Mouse (Mus musculus): ENCODE measurements around the gene 1700029I15Rik.

The 1700029I15Rik gene

DNA sequence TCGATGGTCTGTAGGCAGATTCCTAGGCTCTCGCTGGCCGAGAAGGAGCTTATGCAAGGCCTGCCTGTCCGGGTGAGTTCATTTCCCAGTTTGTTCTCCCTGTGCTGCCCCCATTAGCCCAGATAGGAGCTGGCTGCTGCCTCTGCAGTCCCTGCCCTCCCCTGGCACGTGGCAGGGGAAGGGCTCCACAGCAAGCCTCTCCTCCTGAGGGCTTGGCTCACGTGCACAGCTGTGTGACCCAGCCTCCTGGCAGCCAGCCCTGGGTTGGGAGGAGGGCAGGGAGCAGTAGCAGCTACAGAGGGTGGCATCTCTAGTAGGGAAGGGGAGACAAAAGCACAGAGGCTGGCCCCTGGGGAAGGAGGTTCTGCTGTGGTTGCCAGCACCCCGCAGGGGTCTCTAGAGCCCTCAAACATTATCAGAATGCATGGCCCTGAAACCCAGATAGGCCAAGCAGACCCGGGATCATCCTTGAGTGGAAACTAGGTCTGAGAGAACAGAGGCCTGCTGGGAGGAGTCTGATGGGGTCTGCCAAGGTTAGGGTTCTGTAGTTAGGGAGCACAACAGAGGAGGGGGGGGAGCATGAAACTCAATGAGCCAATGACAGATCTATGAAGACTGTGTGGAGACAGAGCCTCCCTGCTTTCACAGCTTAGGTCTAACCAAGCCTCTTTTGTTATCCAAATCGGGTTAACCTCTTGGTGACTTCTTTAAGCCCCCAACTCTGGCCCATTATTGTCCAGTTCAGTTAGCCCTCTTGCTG, 41.5 kb downstream of the 1700029I15Rik start:
- no peaks in the 10 kb centered on the region for H3K27me3 ChIP-seq (ENCODE audit: control insufficient read depth, insufficient read depth, low read length, poor library complexity, severe bottlenecking)
- H3K36me3 ChIP-seq (ENCODE audit: control insufficient read depth, insufficient read depth, low read length, poor library complexity, severe bottlenecking): no peaks in the 10 kb centered on the region; the same call in 1 of the 2 replicates
- no peak for DNase-seq (ENCODE audit: low read depth, low spot score)

DNA sequence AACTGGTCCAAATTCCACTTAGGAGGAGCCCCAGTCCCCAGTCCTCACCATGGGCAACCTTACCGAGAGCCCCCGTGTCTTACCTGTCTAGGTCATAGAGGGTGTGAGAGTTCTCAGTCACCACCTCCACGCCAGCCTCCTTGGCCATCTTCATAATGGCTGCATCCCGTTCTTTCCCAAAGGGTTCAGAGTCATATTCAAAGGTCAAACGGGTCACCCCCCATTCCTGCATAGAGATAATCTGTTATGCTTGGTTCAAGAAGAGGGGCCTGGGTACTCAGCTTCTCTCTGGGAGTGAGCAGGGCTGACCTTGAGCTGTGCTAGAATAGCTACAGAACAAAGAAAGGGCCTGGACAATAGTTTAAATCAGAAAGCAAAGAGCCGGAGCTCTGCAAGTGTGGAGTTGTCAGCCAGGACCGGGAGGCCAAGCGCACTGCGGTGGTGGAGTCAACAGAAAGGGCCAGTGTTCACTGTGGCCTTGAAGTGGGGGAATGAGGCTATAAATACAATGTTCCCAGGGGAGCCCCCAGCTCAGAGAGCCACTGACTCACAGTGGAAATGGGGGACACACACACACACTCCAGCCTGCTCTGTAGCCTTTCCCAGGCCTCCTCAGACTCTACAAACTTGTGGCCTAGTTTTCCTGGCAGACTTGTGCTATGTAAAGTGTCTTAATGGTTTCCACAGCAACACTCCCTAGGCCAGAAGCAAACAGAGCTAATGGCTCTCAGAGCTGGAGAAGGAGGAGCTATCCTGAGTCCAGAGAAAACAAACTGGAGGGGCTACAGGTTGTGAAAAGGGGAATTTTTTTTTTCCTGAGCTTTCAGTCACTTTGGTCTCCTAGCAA, 42.3 kb downstream of the 1700029I15Rik start:
- DNase-seq (ENCODE audit: low read depth, low spot score): no peak
- no peaks in the 10 kb centered on the region; the same call in 1 of the 2 replicates for H3K36me3 ChIP-seq (ENCODE audit: control insufficient read depth, insufficient read depth, low read length, poor library complexity, severe bottlenecking)
- no peaks in the 10 kb centered on the region for H3K27me3 ChIP-seq (ENCODE audit: control insufficient read depth, insufficient read depth, low read length, poor library complexity, severe bottlenecking)

DNA sequence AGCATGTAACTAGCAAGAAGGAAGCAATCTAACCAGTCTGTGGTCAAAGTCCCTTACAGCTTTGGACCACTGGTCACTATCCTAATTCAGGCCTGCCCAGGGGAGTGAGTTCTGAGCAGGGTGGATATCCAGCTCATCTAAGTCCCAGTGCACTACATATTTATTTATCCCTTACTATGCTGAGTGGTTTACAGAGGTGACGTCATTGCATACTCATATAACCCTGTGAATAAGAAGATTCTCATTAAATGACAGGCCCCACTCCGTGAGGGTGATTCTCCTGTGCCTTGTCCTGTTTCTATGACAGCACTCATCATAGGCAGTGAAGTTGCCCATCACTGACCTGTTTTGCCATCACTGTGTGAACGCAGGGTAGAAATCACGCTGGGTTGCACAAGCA, 43.0 kb downstream of the 1700029I15Rik start:
- Histone ChIP-seq H3K27me3 (ENCODE audit: control insufficient read depth, insufficient read depth, low read length, poor library complexity, severe bottlenecking) (no peaks in the 10 kb centered on the region), H3K36me3 (ENCODE audit: control insufficient read depth, insufficient read depth, low read length, poor library complexity, severe bottlenecking) (no peaks in the 10 kb centered on the region; the same call in 1 of the 2 replicates)
- no peak for DNase-seq (ENCODE audit: low read depth, low spot score)

DNA sequence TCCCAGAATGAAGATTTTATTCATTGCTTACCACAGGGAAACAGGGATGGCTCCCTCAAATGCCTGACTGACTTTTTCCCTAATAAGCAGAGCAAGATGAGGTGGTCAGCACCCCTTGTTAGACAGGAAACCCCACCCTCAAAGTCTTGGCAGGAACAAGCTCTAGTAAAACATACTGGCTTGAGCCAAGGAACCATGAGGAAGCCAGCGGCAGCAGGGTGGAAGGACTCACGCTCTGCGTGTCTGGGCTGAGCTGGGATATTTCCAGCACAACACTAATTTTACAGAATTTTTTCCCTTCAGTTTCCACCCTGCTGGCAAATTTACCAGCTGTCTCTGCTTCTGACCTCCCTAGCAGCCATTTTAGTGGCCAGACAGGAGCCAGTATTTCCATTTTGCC, 44.1 kb downstream of the 1700029I15Rik start:
- DNase-seq (ENCODE audit: low read depth, low spot score): no peak
- H3K27me3 ChIP-seq (ENCODE audit: control insufficient read depth, insufficient read depth, low read length, poor library complexity, severe bottlenecking): no peaks in the 10 kb centered on the region

DNA sequence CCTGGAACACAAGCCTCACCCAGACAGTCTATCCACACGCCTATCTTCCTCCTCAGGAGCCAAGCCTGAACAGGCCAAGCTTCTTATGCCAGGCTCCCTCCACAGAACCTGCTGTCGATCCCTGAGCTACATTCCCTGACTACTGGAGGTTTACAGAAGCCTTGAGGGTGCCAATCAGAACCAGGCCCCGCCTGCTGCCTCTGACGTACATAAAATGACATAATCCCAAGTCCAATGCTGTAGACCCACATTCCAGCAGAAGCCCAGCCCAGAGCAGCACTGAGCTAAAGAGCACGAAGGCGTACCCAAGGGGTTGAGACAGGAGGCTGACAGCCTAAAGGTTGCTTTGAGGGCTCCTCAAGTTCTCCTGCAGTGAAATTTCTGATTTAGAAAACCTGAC, 45.5 kb downstream of the 1700029I15Rik start:
- Histone ChIP-seq H3K27me3 (ENCODE audit: control insufficient read depth, insufficient read depth, low read length, poor library complexity, severe bottlenecking) (no peaks in the 10 kb centered on the region), H3K36me3 (ENCODE audit: control insufficient read depth, insufficient read depth, low read length, poor library complexity, severe bottlenecking) (no peaks in the 10 kb centered on the region)
- no peak for DNase-seq (ENCODE audit: low read depth, low spot score)

More for the DNA sequence above, 44.1 kb downstream of the 1700029I15Rik start:
- H3K36me3 ChIP-seq (ENCODE audit: control insufficient read depth, insufficient read depth, low read length, poor library complexity, severe bottlenecking): no peaks in the 10 kb centered on the region; the same call in 1 of the 2 replicates

DNA sequence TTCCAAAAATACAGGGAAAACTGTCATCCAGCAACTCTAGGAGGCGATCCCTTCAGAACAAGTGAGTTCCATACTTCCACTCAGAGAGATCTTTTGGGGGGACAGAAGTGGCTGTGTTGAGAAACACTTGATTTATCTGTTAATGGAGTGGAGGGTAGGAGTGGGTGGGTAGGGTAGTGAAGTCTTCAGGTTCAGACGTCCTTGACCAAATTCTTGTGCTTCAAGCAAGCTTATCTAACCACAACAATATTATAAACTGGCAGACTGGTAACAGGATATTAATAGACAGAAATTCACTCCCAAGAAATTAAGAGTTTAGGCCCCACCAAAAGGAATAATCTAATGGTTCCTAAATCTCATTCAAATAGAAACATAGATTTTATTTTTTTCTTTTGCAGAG, 47.8 kb downstream of the 1700029I15Rik start:
- DNase-seq (ENCODE audit: low read depth, low spot score): no peak
- Histone ChIP-seq H3K36me3 (ENCODE audit: control insufficient read depth, insufficient read depth, low read length, poor library complexity, severe bottlenecking) (no peaks in the 10 kb centered on the region), H3K27me3 (ENCODE audit: control insufficient read depth, insufficient read depth, low read length, poor library complexity, severe bottlenecking) (no peaks in the 10 kb centered on the region)

DNA sequence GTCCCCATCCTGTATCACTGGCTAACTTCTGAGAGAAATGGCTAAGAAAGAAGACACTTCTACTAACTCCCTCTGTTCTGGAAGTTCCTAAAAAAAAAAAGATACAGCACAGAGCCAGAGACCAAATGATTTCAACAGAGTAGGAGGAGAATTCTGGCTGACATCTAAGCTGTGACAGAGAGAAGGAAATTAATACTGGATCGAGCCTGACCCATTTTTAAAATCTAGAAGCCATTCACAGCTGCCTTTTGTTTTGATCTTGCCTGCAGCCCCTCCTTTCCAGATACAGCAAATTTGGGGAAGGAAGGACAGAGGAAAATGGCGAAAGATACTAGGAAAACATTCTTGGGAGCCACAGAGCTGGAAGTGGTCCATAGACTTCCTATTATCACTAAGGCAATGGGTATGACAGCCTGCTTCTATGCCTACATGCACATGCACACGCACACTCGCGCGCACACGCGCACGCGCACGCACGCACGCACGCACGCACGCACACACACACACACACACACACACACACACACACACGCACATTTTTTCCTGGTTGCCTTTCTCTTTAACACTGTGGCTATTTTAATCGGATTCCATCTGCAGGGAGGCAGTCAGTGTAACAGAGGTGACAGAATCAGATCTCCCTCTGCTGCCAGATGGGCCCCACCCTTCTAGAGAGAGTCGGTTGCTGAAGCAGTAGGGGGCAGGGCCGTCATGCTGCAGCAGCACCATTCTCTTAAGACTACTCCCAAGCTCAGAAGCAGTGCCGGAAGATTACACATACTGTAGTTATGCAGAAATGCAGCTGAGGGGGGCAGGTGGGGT, 48.6 kb downstream of the 1700029I15Rik start:
- no peaks in the 10 kb centered on the region for H3K27me3 ChIP-seq (ENCODE audit: control insufficient read depth, insufficient read depth, low read length, poor library complexity, severe bottlenecking)
- DNase-seq (ENCODE audit: low read depth, low spot score): no peak
- no peaks in the 10 kb centered on the region for H3K36me3 ChIP-seq (ENCODE audit: control insufficient read depth, insufficient read depth, low read length, poor library complexity, severe bottlenecking)

DNA sequence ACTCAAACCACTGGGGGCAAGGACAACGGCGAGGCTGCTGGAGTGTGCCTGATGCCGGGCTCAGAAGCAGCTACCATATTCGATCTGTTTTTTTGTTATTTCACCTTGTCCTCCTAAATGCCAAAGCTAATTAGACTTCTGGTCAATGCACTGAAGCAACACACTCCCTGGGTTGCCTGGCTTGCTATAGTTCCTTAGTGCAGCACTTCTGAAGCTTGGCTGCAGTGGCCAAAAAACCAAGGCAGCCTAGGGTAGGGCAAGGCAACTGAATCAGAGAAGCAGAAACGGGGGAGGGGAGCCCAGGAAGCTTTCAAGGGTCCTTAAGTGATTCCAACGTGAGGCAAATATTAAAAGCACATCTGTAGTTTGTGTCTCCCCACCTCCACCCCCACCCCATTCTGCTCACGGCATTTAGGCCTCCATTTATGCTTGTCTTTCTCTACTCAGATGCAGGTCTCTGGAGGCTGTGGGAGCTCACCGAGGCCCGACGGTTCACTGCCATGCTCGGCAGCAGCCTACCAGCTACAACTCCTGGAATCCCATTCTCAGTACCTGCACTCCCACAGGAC, 49.4 kb downstream of the 1700029I15Rik start:
- H3K36me3 ChIP-seq (ENCODE audit: control insufficient read depth, insufficient read depth, low read length, poor library complexity, severe bottlenecking): no peaks in the 10 kb centered on the region
- no peak for DNase-seq (ENCODE audit: low read depth, low spot score)
- no peaks in the 10 kb centered on the region for H3K27me3 ChIP-seq (ENCODE audit: control insufficient read depth, insufficient read depth, low read length, poor library complexity, severe bottlenecking)

DNA sequence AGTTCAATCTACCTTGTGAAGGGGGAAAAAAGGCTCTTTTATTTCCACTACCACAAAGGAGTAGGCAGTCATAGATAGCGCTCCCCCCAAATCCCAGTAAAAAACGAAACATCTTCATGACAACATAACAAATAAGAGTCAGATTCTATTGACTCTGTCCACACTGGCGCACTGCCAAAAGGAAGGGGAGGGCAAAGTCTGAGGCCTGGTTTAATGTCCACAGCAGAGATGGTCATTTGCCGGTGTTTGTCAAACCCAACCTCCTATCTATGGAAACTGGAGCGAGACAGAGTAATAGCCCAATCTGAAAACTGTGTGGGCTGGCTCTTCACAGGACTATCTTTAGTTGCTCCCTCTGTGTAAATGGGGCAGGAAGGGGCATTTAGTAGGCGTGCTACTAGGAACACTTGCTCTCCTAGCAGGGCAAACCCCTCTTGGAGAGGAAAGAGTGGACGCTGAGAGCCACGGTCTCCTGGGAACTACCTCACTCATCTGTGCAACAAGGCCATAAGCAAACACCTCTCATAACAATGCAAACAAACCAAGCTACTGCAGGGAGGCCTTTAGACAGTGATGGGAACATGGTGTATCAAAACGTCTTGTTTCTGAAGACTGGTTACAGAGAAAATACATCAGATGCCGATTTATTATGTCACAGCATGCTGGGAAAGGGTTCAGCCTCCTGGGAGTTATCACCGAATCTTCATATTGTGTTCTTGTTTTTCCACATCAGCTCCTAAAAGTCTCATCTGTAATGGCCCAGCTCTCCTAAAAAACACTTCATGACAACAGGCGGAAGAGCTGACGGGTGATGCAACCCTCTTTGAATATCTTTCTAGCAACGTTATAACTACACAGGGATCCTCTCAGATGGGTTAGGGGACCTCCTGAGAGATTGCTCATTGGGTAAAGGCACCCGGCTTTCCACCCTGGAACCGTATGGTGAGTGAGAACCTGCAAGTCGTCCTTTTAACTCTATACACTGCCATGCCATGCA, 50.3 kb downstream of the 1700029I15Rik start:
- DNase-seq (ENCODE audit: low read depth, low spot score): no peak
- H3K27me3 ChIP-seq (ENCODE audit: control insufficient read depth, insufficient read depth, low read length, poor library complexity, severe bottlenecking): no peaks in the 10 kb centered on the region
- H3K36me3 ChIP-seq (ENCODE audit: control insufficient read depth, insufficient read depth, low read length, poor library complexity, severe bottlenecking): no peaks in the 10 kb centered on the region

DNA sequence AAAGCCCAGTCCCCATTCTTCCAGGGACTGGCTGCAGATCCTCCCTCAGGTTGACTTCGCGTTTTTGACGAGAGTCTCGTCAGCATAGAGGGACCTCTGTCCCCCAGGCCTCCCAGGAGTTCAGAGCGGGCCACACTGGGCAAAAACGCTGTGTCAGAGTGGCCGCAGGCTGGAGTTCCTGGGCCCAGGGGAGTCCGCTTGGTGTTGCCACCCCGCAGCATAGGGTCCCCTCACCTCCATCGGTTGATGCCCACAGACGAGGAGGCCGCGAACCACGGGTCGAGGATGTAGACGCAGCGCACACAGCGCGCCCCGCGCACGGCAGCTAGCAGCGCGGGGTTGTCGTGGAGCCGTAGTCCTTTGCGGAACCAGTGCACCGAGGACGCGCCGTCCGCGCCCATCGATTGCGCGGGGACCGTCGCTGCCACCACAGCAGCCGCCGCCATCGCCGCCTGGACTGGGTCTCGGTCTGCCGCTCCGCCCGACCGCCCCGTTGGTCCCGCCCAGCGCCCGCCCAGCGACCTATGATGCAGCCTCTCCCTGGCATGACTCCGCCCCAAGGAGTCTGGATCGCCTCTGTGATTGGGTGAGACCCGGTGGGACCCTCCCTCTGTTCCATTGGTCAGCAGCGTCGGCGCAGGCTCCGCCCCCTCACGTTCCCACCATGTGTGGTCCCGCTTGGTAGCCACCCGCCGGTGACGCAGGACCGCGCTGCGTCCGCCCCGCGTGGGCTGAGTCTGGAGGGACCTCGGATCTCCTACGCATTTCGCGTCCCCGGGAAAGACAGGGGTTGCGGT, 51.4 kb downstream of the 1700029I15Rik start, which contains the start of gene Cry2:
Gene Cry2 (minus strand): TSS at position 466 of the 797 bp plus-strand sequence.
- Histone ChIP-seq H3K27me3 (ENCODE audit: control insufficient read depth, insufficient read depth, low read length, poor library complexity, severe bottlenecking) (no peaks in the 10 kb centered on the region), H3K36me3 (ENCODE audit: control insufficient read depth, insufficient read depth, low read length, poor library complexity, severe bottlenecking) (no peaks in the 10 kb centered on the region)
- DNase-seq (ENCODE audit: low read depth, low spot score): peak; percentile 100

DNA sequence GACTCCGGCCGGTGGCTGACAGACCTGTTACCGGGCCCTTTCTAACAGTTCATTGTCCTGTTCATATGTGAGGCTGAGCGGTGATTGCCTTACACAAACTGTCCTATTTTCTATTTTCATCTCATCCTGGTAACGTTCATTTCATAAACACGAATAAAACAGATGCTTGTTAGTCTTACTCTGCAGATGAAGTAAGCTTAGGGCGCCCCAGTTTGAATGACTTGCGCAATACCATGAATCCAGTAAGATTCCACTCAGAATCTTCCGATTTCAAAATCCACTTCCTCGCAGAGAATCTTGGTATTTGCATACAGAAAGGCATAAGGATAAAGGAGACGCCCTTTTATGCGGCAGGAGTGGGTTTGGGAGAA, 52.0 kb downstream of the 1700029I15Rik start:
- Histone ChIP-seq H3K27me3 (ENCODE audit: control insufficient read depth, insufficient read depth, low read length, poor library complexity, severe bottlenecking) (no peaks in the 10 kb centered on the region), H3K36me3 (ENCODE audit: control insufficient read depth, insufficient read depth, low read length, poor library complexity, severe bottlenecking) (no peaks in the 10 kb centered on the region)
- no peak for DNase-seq (ENCODE audit: low read depth, low spot score)

DNA sequence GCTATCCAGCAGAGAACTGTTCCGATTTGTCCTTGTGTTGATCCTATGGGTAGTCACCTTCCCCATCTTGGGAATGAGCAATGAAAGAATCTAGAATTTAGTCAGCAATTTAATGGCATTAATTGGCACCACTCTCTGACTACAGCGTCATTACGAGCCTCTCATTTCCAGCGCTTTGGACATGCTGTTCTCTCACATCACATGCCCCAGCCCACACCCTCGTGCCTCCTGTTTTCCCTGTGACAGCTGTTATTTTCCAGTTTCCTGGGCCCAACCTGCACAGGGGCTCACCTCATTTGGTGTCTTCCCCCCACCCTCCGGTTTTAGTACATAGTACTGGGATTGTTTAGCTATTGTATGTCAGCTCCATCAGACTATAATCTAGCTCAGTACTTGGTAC, 52.7 kb downstream of the 1700029I15Rik start:
- DNase-seq (ENCODE audit: low read depth, low spot score): no peak
- no peaks in the 10 kb centered on the region for H3K36me3 ChIP-seq (ENCODE audit: control insufficient read depth, insufficient read depth, low read length, poor library complexity, severe bottlenecking)
- H3K27me3 ChIP-seq (ENCODE audit: control insufficient read depth, insufficient read depth, low read length, poor library complexity, severe bottlenecking): no peaks in the 10 kb centered on the region

All from splenic B cell, adult 2 months (primary cell).